Mouse (Mus musculus): ENCODE measurements around the gene Mdm1. TPM values are rescaled to one million over a fixed set of nuclear protein-coding genes. Genes with fewer than 3 reads are reported as not detected.

Gene Mdm1
- total RNA-seq (2022), result 1 to 10 TPM; 1.1 to 1.8 (median 1.6) TPM

GRCm38 (mm10) chr10:118141018-118141883 is at the start of gene Mdm1:
Gene Mdm1 (plus strand): TSS chr10:118141811.
- DNase-seq (ENCODE audit: low spot score in 2 of 2), result peak; percentile 97 to 98

- no peak for DNase-seq (ENCODE audit: low spot score in 2 of 2)
Measured at GRCm38 (mm10) chr10:118092745-118093144, 48.9 kb upstream of the Mdm1 start.

- no peak for DNase-seq (ENCODE audit: low spot score in 2 of 2)
Measured at GRCm38 (mm10) chr10:118093728-118094127, 47.9 kb upstream of the Mdm1 start.

- no peak for DNase-seq (ENCODE audit: low spot score in 2 of 2)
Measured at GRCm38 (mm10) chr10:118094853-118095252, 46.8 kb upstream of the Mdm1 start.

GRCm38 (mm10) chr10:118096223-118096622 is 45.4 kb upstream of the Mdm1 start:
- DNase-seq (ENCODE audit: low spot score in 2 of 2), result no peak

GRCm38 (mm10) chr10:118097898-118098297 is 43.7 kb upstream of the Mdm1 start:
- no peak for DNase-seq (ENCODE audit: low spot score in 2 of 2)

- no peak for DNase-seq (ENCODE audit: low spot score in 2 of 2)
Measured at GRCm38 (mm10) chr10:118100570-118100969, 41.0 kb upstream of the Mdm1 start.

GRCm38 (mm10) chr10:118101056-118101455 is 40.6 kb upstream of the Mdm1 start:
- DNase-seq (ENCODE audit: low spot score in 2 of 2), result no peak

GRCm38 (mm10) chr10:118103020-118103666 is 38.5 kb upstream of the Mdm1 start:
- peak; percentile 73 to 83 for DNase-seq (ENCODE audit: low spot score in 2 of 2)

- no peak for DNase-seq (ENCODE audit: low spot score in 2 of 2)
Measured at GRCm38 (mm10) chr10:118103906-118104305, 37.7 kb upstream of the Mdm1 start.

GRCm38 (mm10) chr10:118107031-118107430 is 34.6 kb upstream of the Mdm1 start:
- no peak for DNase-seq (ENCODE audit: low spot score in 2 of 2)

- DNase-seq (ENCODE audit: low spot score in 2 of 2), result no peak
Measured at GRCm38 (mm10) chr10:118110006-118110920, 31.3 kb upstream of the Mdm1 start.

GRCm38 (mm10) chr10:118110921-118111301 is 30.7 kb upstream of the Mdm1 start:
- DNase-seq (ENCODE audit: low spot score in 2 of 2), result no peak

- no peak for DNase-seq (ENCODE audit: low spot score in 2 of 2)
Measured at GRCm38 (mm10) chr10:118111621-118112020, 30.0 kb upstream of the Mdm1 start.

GRCm38 (mm10) chr10:118112294-118112893 is 29.2 kb upstream of the Mdm1 start:
- no peak for DNase-seq (ENCODE audit: low spot score in 2 of 2)

GRCm38 (mm10) chr10:118113256-118113682 is 28.3 kb upstream of the Mdm1 start:
- no peak for DNase-seq (ENCODE audit: low spot score in 2 of 2)

- DNase-seq (ENCODE audit: low spot score in 2 of 2), result no peak
Measured at GRCm38 (mm10) chr10:118114271-118114670, 27.3 kb upstream of the Mdm1 start.

- no peak for DNase-seq (ENCODE audit: low spot score in 2 of 2)
Measured at GRCm38 (mm10) chr10:118116456-118116855, 25.2 kb upstream of the Mdm1 start.

- DNase-seq (ENCODE audit: low spot score in 2 of 2), result peak; percentile 25 to 48
Measured at GRCm38 (mm10) chr10:118121047-118121936, 20.3 kb upstream of the Mdm1 start.

GRCm38 (mm10) chr10:118121937-118122285 is 19.7 kb upstream of the Mdm1 start:
- no peak for DNase-seq (ENCODE audit: low spot score in 2 of 2)
